In genomic region chr19:46763356-46763755, GRCm38 (mm10) we compare ENCODE assay signal across 9 mouse cellular contexts. TPM values are rescaled to one million over a fixed set of nuclear protein-coding genes. Genes with fewer than 3 reads are reported as not detected.
DNase-seq lines count a peak whose midpoint lies in the region; ATAC-seq and TF ChIP-seq lines count a peak whose summit lies in the region.
"Had no signal": no experiment of that assay in that cellular context is flagged by ENCODE, and none has a peak within 500 bp of the region (broad histone marks: within the 10 kb centered on the region; RNA-seq: fewer than 3 reads in every experiment).

No protein-coding gene starts in this region.

- no peaks in the 10 kb centered on the region for H3K36me3 ChIP-seq in liver, embryonic 11.5 days (ENCODE audit: control insufficient read depth, insufficient read depth, low read length)
- H3K36me3 ChIP-seq in intestine, postnatal 0 days (ENCODE audit: control insufficient read depth, insufficient read depth): no peaks in the 10 kb centered on the region

- H3K4me2 ChIP-seq in liver, embryonic 11.5 days: peak overlapping the region; percentile 100
- H3K4me2 ChIP-seq in intestine, postnatal 0 days (replicated peaks; ENCODE audit: low read depth): peak overlapping the region; percentile 98

- H3K4me3 ChIP-seq in liver, embryonic 11.5 days (ENCODE audit: low read depth, low read length): peak overlapping the region; percentile 94
- peak overlapping the region; percentile 78; the same call in 1 of the 2 replicates for H3K4me3 ChIP-seq in embryonic fibroblast, embryonic 13.5 days (ENCODE audit: insufficient read depth, low read length)
- H3K4me3 ChIP-seq in intestine, postnatal 0 days (ENCODE audit: low read depth, low read length): peak overlapping the region; percentile 89
- peak overlapping the region; percentile 76 for H3K4me3 ChIP-seq in olfactory bulb, adult 2 months (ENCODE audit: insufficient read depth, low read depth, low read length)

- DNase-seq in liver, embryonic 11.5 days (ENCODE audit: low spot score): no peak
- DNase-seq in liver: no peak
- no peak for DNase-seq in yolk sac, embryonic 10.5 days (ENCODE audit: low spot score)
- no peak for DNase-seq in thymus, postnatal 25 days
- DNase-seq: adrenal gland, postnatal 25 days; lung, postnatal 10 days had no signal

- ATAC-seq in liver, embryonic 11.5 days (replicated peaks; ENCODE audit: low FRiP score): no peak
- no peak for ATAC-seq in intestine, postnatal 0 days

- no peak overlapping the region for H3K27ac ChIP-seq in liver, embryonic 11.5 days (ENCODE audit: low read depth, low read length)
- no peak overlapping the region for H3K27ac ChIP-seq in embryonic fibroblast, embryonic 13.5 days (ENCODE audit: insufficient read depth, low read length)
- no peak overlapping the region for H3K27ac ChIP-seq in intestine, postnatal 0 days (ENCODE audit: low read depth, low read length)
- H3K27ac ChIP-seq in olfactory bulb, adult 2 months (ENCODE audit: insufficient read depth, low read depth, low read length): no peak overlapping the region

- TF ChIP-seq POLR2A in embryonic fibroblast, embryonic 13.5 days (IDR thresholded peaks at IDR 0.05; ENCODE audit: low read depth, low read length): no peak
- no peak for TF ChIP-seq POLR2A in olfactory bulb, adult 2 months (IDR thresholded peaks at IDR 0.05; ENCODE audit: insufficient read depth, low read depth, low read length)

- H3K9me3 ChIP-seq in liver, embryonic 11.5 days (ENCODE audit: control insufficient read depth, low read length): no peaks in the 10 kb centered on the region
- H3K9me3 ChIP-seq in intestine, postnatal 0 days (ENCODE audit: control insufficient read depth): no peaks in the 10 kb centered on the region

- H3K4me1 ChIP-seq in liver, embryonic 11.5 days (replicated peaks; ENCODE audit: control insufficient read depth, insufficient read depth, low read length): peaks cover 9% of the 10 kb centered on the region
- H3K4me1 ChIP-seq in embryonic fibroblast, embryonic 13.5 days (ENCODE audit: control insufficient read depth, insufficient read depth, low read length): no peaks in the 10 kb centered on the region
- 0 out of 2 replicates have a peak, but pooled peaks cover 12% of the 10 kb centered on the region for H3K4me1 ChIP-seq in intestine, postnatal 0 days (replicated peaks; ENCODE audit: control insufficient read depth, insufficient read depth, low read length)
- H3K4me1 ChIP-seq in olfactory bulb, adult 2 months (ENCODE audit: control insufficient read depth, insufficient read depth, low read length): peaks cover 10% of the 10 kb centered on the region

- no peak overlapping the region for H3K9ac ChIP-seq in liver, embryonic 11.5 days (ENCODE audit: low read depth, low read length)
- H3K9ac ChIP-seq in intestine, postnatal 0 days (ENCODE audit: low read depth, low read length): no peak overlapping the region

- H3K27me3 ChIP-seq in liver, embryonic 11.5 days (replicated peaks; ENCODE audit: control insufficient read depth, insufficient read depth, low read length): peaks cover 29% of the 10 kb centered on the region
- H3K27me3 ChIP-seq in intestine, postnatal 0 days (replicated peaks; ENCODE audit: control insufficient read depth, insufficient read depth, low read length): peaks cover 8% of the 10 kb centered on the region; the same call in 1 of the 2 replicates

- TF ChIP-seq CTCF in embryonic fibroblast, embryonic 13.5 days (IDR thresholded peaks at IDR 0.05; ENCODE audit: borderline replicate concordance, insufficient read depth, low read length): no peak
- no peak for TF ChIP-seq CTCF in intestine, postnatal 0 days (IDR thresholded peaks at IDR 0.05; ENCODE audit: low read depth)
- TF ChIP-seq CTCF in olfactory bulb, adult 2 months (IDR thresholded peaks at IDR 0.05; ENCODE audit: insufficient read depth, low read depth, low read length): no peak

- 22% methylated on average over 7 of the region's 7 CpGs for WGBS in liver, embryonic 11.5 days
- 45% methylated on average over 7 of the region's 7 CpGs for WGBS in intestine, postnatal 0 days
- 9% methylated on average over 7 of the region's 7 CpGs for WGBS in olfactory bulb, adult 2 months

RNA-seq across cellular contexts. Expression of gene Cnnm2, which starts 2.0 kb away (rescaled TPM):
- 1.9 and 2.6 TPM in 2 replicates for polyA plus RNA-seq in liver, embryonic 11.5 days (2014; fragmentation: Nextera tagmentation; extraction: Ambion mirVana)
- polyA plus RNA-seq in embryonic fibroblast, embryonic 13.5 days (2011; ENCODE audit: insufficient read length, low read depth, missing spikeins): 9.3 and 9.8 TPM in 2 replicates
- polyA plus RNA-seq in intestine, postnatal 0 days (2015; fragmentation: Nextera tagmentation; extraction: Ambion mirVana): 6.5 TPM in 2 replicates
- not detected in 2 replicates for polyA plus RNA-seq in olfactory bulb, adult 2 months (2012; ENCODE audit: insufficient read depth, insufficient read length, low replicate concordance, missing spikeins)

RNA-seq across cellular contexts. Expression of gene As3mt, which starts 56.1 kb away (rescaled TPM):
- 26.0 and 29.3 TPM in 2 replicates for polyA plus RNA-seq in liver, embryonic 11.5 days (2014; fragmentation: Nextera tagmentation; extraction: Ambion mirVana)
- polyA plus RNA-seq in embryonic fibroblast, embryonic 13.5 days (2011; ENCODE audit: insufficient read length, low read depth, missing spikeins): 5.6 and 10.3 TPM in 2 replicates
- 46.4 and 49.0 TPM in 2 replicates for polyA plus RNA-seq in intestine, postnatal 0 days (2015; fragmentation: Nextera tagmentation; extraction: Ambion mirVana)
- not detected in 2 replicates for polyA plus RNA-seq in olfactory bulb, adult 2 months (2012; ENCODE audit: insufficient read depth, insufficient read length, low replicate concordance, missing spikeins)
